Mouse (Mus musculus) thymus, postnatal 4 days (tissue): ENCODE measurements around the gene Hnrnpab.

Experiments
- DNase-seq: peaks from one replicate; pipeline ENCODE4 v3.0.0; 2021

Hnrnpab gene

GRCm38 (mm10) chr11:51555066-51555465 is 51.6 kb downstream of the Hnrnpab start:
- no peak for DNase-seq

GRCm38 (mm10) chr11:51554590-51554989 is 52.1 kb downstream of the Hnrnpab start:
- no peak for DNase-seq

GRCm38 (mm10) chr11:51552091-51552490 is 54.6 kb downstream of the Hnrnpab start:
- no peak for DNase-seq

GRCm38 (mm10) chr11:51551253-51551652 is 55.4 kb downstream of the Hnrnpab start:
- DNase-seq, result no peak
